ENCODE assay signal across 25 mouse cellular contexts in the genomic region with DNA sequence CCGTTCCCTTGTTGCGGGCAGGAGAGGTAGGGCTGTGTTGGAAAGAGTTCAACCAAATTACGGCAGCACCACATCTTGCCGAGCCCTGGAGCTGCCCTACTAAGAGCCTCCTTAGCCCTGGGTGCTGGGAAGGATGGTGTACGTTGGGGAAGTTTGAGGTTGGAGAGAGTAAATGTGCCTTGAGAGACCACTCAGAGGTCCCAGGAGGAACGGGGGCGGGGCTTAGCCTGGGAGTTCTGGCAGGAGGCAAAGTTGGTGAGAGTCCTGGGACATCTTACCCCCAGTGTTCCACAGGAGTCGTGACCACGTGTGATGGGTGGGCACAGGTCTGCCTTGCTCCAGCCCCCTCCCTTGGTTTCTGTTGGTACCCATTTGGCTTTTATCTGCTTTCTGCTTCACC. TPM values are rescaled to one million over a fixed set of nuclear protein-coding genes. Genes with fewer than 3 reads are reported as not detected.
A peak's percentile ranks its signal among the peaks of the same experiment; 100 is the strongest.
DNase-seq lines count a peak whose midpoint lies in the region; ATAC-seq and TF ChIP-seq lines count a peak whose summit lies in the region.
"Had no signal": no experiment of that assay in that cellular context is flagged by ENCODE, and none has a peak within 500 bp of the region (broad histone marks: within the 10 kb centered on the region; RNA-seq: fewer than 3 reads in every experiment).

No protein-coding gene starts in this region.

- H3K27me3 ChIP-seq in intestine, embryonic 14.5 days (replicated peaks; ENCODE audit: control insufficient read depth, insufficient read depth, low read length) = no peaks in the 10 kb centered on the region
- no peaks in the 10 kb centered on the region for H3K27me3 ChIP-seq in intestine, postnatal 0 days (replicated peaks; ENCODE audit: control insufficient read depth, insufficient read depth, low read length)
- no peaks in the 10 kb centered on the region for H3K27me3 ChIP-seq in testis, adult 2 months (ENCODE audit: control insufficient read depth, insufficient read depth, low read length)
- no peaks in the 10 kb centered on the region for H3K27me3 ChIP-seq in embryonic facial prominence, embryonic 12.5 days
- H3K27me3 ChIP-seq in kidney, embryonic 14.5 days (ENCODE audit: control insufficient read depth, insufficient read depth, low read length) = no peaks in the 10 kb centered on the region
- H3K27me3 ChIP-seq: hindbrain, embryonic 13.5 days; kidney, embryonic 15.5 days had no signal

- TF ChIP-seq POLR2A in testis, adult 2 months (IDR thresholded peaks at IDR 0.05; ENCODE audit: control insufficient read depth, low read depth, low read length) = no peak

- H3K9me3 ChIP-seq in intestine, embryonic 14.5 days (ENCODE audit: control insufficient read depth, low read length) = no peaks in the 10 kb centered on the region
- H3K9me3 ChIP-seq in intestine, postnatal 0 days (ENCODE audit: control insufficient read depth) = no peaks in the 10 kb centered on the region
- H3K9me3 ChIP-seq in embryonic facial prominence, embryonic 12.5 days = no peaks in the 10 kb centered on the region
- H3K9me3 ChIP-seq in kidney, embryonic 14.5 days (ENCODE audit: control insufficient read depth, low read length) = no peaks in the 10 kb centered on the region
- H3K9me3 ChIP-seq: hindbrain, embryonic 13.5 days; kidney, embryonic 15.5 days; liver, embryonic 15.5 days; midbrain, embryonic 12.5 days had no signal

- H3K4me1 ChIP-seq in intestine, embryonic 14.5 days (replicated peaks; ENCODE audit: control insufficient read depth, insufficient read depth, low read length) = peaks cover 11% of the 10 kb centered on the region
- 0 out of 2 replicates have a peak, but pooled peaks cover 2% of the 10 kb centered on the region for H3K4me1 ChIP-seq in intestine, postnatal 0 days (replicated peaks; ENCODE audit: control insufficient read depth, insufficient read depth, low read length)
- peaks cover 7% of the 10 kb centered on the region for H3K4me1 ChIP-seq in testis, adult 2 months (ENCODE audit: control insufficient read depth, insufficient read depth, low read length)
- peaks cover 12% of the 10 kb centered on the region for H3K4me1 ChIP-seq in embryonic facial prominence, embryonic 12.5 days
- peaks cover 10% of the 10 kb centered on the region; the same call in 1 of the 2 replicates for H3K4me1 ChIP-seq in kidney, embryonic 14.5 days (ENCODE audit: control insufficient read depth, insufficient read depth, low read length)
- H3K4me1 ChIP-seq: hindbrain, embryonic 13.5 days; liver, embryonic 15.5 days; midbrain, embryonic 12.5 days had no signal

- no peak overlapping the region for H3K4me2 ChIP-seq in intestine, embryonic 14.5 days (ENCODE audit: low read length)
- no peak overlapping the region for H3K4me2 ChIP-seq in intestine, postnatal 0 days (replicated peaks; ENCODE audit: low read depth)
- H3K4me2 ChIP-seq in embryonic facial prominence, embryonic 12.5 days (replicated peaks) = 0 out of 2 replicates have a peak overlapping the region, but pooled peaks have one; percentile 22
- H3K4me2 ChIP-seq in kidney, embryonic 14.5 days (replicated peaks; ENCODE audit: low read depth, low read length) = no peak overlapping the region
- H3K4me2 ChIP-seq: heart, embryonic 11.5 days; hindbrain, embryonic 13.5 days; kidney, embryonic 15.5 days; liver, embryonic 15.5 days; midbrain, embryonic 12.5 days had no signal

- WGBS in intestine, embryonic 14.5 days = 49% methylated on average over 9 of the region's 9 CpGs
- WGBS in intestine, postnatal 0 days = 62% methylated on average over 9 of the region's 9 CpGs
- WGBS in embryonic facial prominence, embryonic 12.5 days = 45% methylated on average over 9 of the region's 9 CpGs
- WGBS in kidney, embryonic 14.5 days = 59% methylated on average over 9 of the region's 9 CpGs

- H3K27ac ChIP-seq in intestine, embryonic 14.5 days (ENCODE audit: low read depth) = 0 out of 2 replicates have a peak overlapping the region, but pooled peaks have one; percentile 27
- H3K27ac ChIP-seq in intestine, postnatal 0 days (ENCODE audit: low read depth, low read length) = no peak overlapping the region
- H3K27ac ChIP-seq in testis, adult 2 months (ENCODE audit: control insufficient read depth, insufficient read depth, low read depth, low read length) = no peak overlapping the region
- no peak overlapping the region; the same call in 1 of the 2 replicates for H3K27ac ChIP-seq in embryonic facial prominence, embryonic 12.5 days
- no peak overlapping the region for H3K27ac ChIP-seq in kidney, embryonic 14.5 days (ENCODE audit: low read depth, low read length)
- H3K27ac ChIP-seq: hindbrain, embryonic 13.5 days; liver, embryonic 15.5 days; midbrain, embryonic 12.5 days had no signal

- no peak overlapping the region for H3K4me3 ChIP-seq in intestine, embryonic 14.5 days (ENCODE audit: low read depth, low read length)
- no peak overlapping the region for H3K4me3 ChIP-seq in intestine, postnatal 0 days (ENCODE audit: low read depth, low read length)
- H3K4me3 ChIP-seq in testis, adult 2 months (ENCODE audit: control insufficient read depth, low read depth, low read length) = peak overlapping the region; percentile 42
- no peak overlapping the region for H3K4me3 ChIP-seq in embryonic facial prominence, embryonic 12.5 days
- no peak overlapping the region for H3K4me3 ChIP-seq in kidney, embryonic 14.5 days (ENCODE audit: low read length)
- H3K4me3 ChIP-seq: erythroblast, embryonic 14.5 days; hindbrain, embryonic 13.5 days; kidney, embryonic 15.5 days; liver, embryonic 15.5 days; midbrain, embryonic 12.5 days had no signal

- DNase-seq in intestine, embryonic 14.5 days (ENCODE audit: low spot score) = no peak
- no peak for DNase-seq in testis, postnatal 14 days (ENCODE audit: low spot score)
- DNase-seq in urinary bladder, postnatal 25 days (ENCODE audit: low spot score) = no peak
- DNase-seq: adrenal gland, postnatal 25 days; cerebellum, adult 9-11 months; gastrocnemius, postnatal 14 days; heart, adult 11 months; heart, postnatal 10 days; kidney, postnatal 36 days; layer of hippocampus, postnatal 36 days; liver; lung, postnatal 10 days; thymus, postnatal 36 days had no signal

- no peak for TF ChIP-seq CTCF in intestine, postnatal 0 days (IDR thresholded peaks at IDR 0.05; ENCODE audit: low read depth)
- no peak for TF ChIP-seq CTCF in testis, adult 2 months (IDR thresholded peaks at IDR 0.05; ENCODE audit: control insufficient read depth, insufficient read depth, insufficient replicate concordance, low read depth, low read length)

- ATAC-seq in intestine, embryonic 14.5 days (replicated peaks; ENCODE audit: low FRiP score, low TSS enrichment, low read depth) = no peak
- no peak for ATAC-seq in intestine, postnatal 0 days
- ATAC-seq in embryonic facial prominence, embryonic 12.5 days (ENCODE audit: insufficient number of reproducible peaks, insufficient read depth, low FRiP score, low TSS enrichment) = no peak; the same call in 1 of the 2 replicates
- ATAC-seq in kidney, embryonic 14.5 days (ENCODE audit: low FRiP score, low TSS enrichment) = no peak
- no peak for ATAC-seq in frontal cortex, adult (ENCODE audit: low TSS enrichment)
- ATAC-seq: forebrain, embryonic 14.5 days had no signal

- H3K36me3 ChIP-seq in intestine, embryonic 14.5 days (ENCODE audit: control insufficient read depth, insufficient read depth, low read length) = no peaks in the 10 kb centered on the region
- H3K36me3 ChIP-seq in intestine, postnatal 0 days (ENCODE audit: control insufficient read depth, insufficient read depth) = no peaks in the 10 kb centered on the region
- no peaks in the 10 kb centered on the region for H3K36me3 ChIP-seq in testis, adult 2 months (ENCODE audit: control insufficient read depth, insufficient read depth, low read length)
- no peaks in the 10 kb centered on the region for H3K36me3 ChIP-seq in embryonic facial prominence, embryonic 12.5 days
- H3K36me3 ChIP-seq in kidney, embryonic 14.5 days (ENCODE audit: control insufficient read depth, insufficient read depth, low read length) = peaks cover 3% of the 10 kb centered on the region; the same call in 1 of the 2 replicates
- H3K36me3 ChIP-seq: liver, embryonic 15.5 days had no signal

- no peak overlapping the region for H3K9ac ChIP-seq in intestine, embryonic 14.5 days (ENCODE audit: low read length)
- no peak overlapping the region for H3K9ac ChIP-seq in intestine, postnatal 0 days (ENCODE audit: low read depth, low read length)
- no peak overlapping the region for H3K9ac ChIP-seq in embryonic facial prominence, embryonic 12.5 days
- no peak overlapping the region for H3K9ac ChIP-seq in kidney, embryonic 14.5 days (ENCODE audit: low read depth, low read length)
- H3K9ac ChIP-seq: hindbrain, embryonic 13.5 days; kidney, embryonic 15.5 days; liver, embryonic 15.5 days; midbrain, embryonic 12.5 days had no signal

RNA-seq across cellular contexts. Expression of a gene that starts 28.2 kb away (rescaled TPM):
- 3.1 and 3.7 TPM in 2 replicates for polyA plus RNA-seq in intestine, embryonic 14.5 days (2014; fragmentation: Nextera tagmentation; extraction: Ambion mirVana)
- polyA plus RNA-seq in intestine, postnatal 0 days (2015; fragmentation: Nextera tagmentation; extraction: Ambion mirVana) = 2.1 and 2.4 TPM in 2 replicates
- polyA plus RNA-seq in testis, adult 2 months (2012; rRNA removed) = 50.8 and 63.9 TPM in 2 replicates
- polyA plus RNA-seq in embryonic facial prominence, embryonic 12.5 days (2016; fragmentation: Nextera tagmentation; extraction: Ambion mirVana) = 10.8 and 11.7 TPM in 2 replicates
- 35.7 and 51.3 TPM in 2 replicates for polyA plus RNA-seq in kidney, embryonic 14.5 days (2014; fragmentation: Nextera tagmentation; extraction: Ambion mirVana)
